Mouse (Mus musculus) splenic B cell, adult 2 months (primary cell): ENCODE results near the gene Mast1.

ENCODE experiments used
- DNase-seq: peaks from one replicate; pipeline ENCODE4 v3.0.0-alpha.2; 2011; ENCODE audit warnings: low read depth, low spot score
- H3K27me3 ChIP-seq: 2 replicates; pipeline ENCODE4 v1.6.1; 2012; ENCODE audit warnings: mild to moderate bottlenecking, low read length, moderate library complexity, mixed read lengths; ENCODE audit not compliant: control insufficient read depth, poor library complexity, insufficient read depth, severe bottlenecking
- H3K36me3 ChIP-seq: 2 replicates; pipeline ENCODE4 v1.6.1; 2012; ENCODE audit warnings: mild to moderate bottlenecking, low read length, moderate library complexity, mixed read lengths; ENCODE audit not compliant: control insufficient read depth, poor library complexity, insufficient read depth, severe bottlenecking

Mast1 gene

GRCm38 (mm10) chr8:84936041-84936961 is 858 bp downstream of the Mast1 start:
- DNase-seq, result no peak
- Histone ChIP-seq H3K36me3 (no peaks in the 10 kb centered on the region), H3K27me3 (peaks cover 1% of the 10 kb centered on the region)

- DNase-seq, result no peak
- no peaks in the 10 kb centered on the region for H3K36me3 ChIP-seq
- peaks cover 1% of the 10 kb centered on the region for H3K27me3 ChIP-seq
These were observed 1.7 kb downstream of the Mast1 start for GRCm38 (mm10) chr8:84935489-84935888.

GRCm38 (mm10) chr8:84934860-84935259 is 2.3 kb downstream of the Mast1 start:
- DNase-seq, result peak; percentile 71
- Histone ChIP-seq H3K27me3 (peaks cover 1% of the 10 kb centered on the region), H3K36me3 (no peaks in the 10 kb centered on the region)

GRCm38 (mm10) chr8:84933767-84934559 is 3.2 kb downstream of the Mast1 start:
- no peak for DNase-seq
- H3K27me3 ChIP-seq, result peaks cover 1% of the 10 kb centered on the region
- H3K36me3 ChIP-seq, result no peaks in the 10 kb centered on the region

GRCm38 (mm10) chr8:84930582-84930981 is 6.6 kb downstream of the Mast1 start:
- Histone ChIP-seq H3K36me3 (no peaks in the 10 kb centered on the region), H3K27me3 (no peaks in the 10 kb centered on the region)
- no peak for DNase-seq

GRCm38 (mm10) chr8:84928456-84929306 is 8.5 kb downstream of the Mast1 start:
- H3K36me3 ChIP-seq, result no peaks in the 10 kb centered on the region
- DNase-seq, result peak; percentile 76
- H3K27me3 ChIP-seq, result no peaks in the 10 kb centered on the region

- H3K36me3 ChIP-seq, result no peaks in the 10 kb centered on the region
- DNase-seq, result no peak
- H3K27me3 ChIP-seq, result no peaks in the 10 kb centered on the region
These were observed 9.6 kb downstream of the Mast1 start for GRCm38 (mm10) chr8:84927513-84927912.

- Histone ChIP-seq H3K36me3 (0 out of 2 replicates have a peak, but pooled peaks cover 3% of the 10 kb centered on the region), H3K27me3 (no peaks in the 10 kb centered on the region)
- no peak for DNase-seq
These were observed 11.6 kb downstream of the Mast1 start for GRCm38 (mm10) chr8:84925557-84925956.

GRCm38 (mm10) chr8:84921596-84921995 is 15.6 kb downstream of the Mast1 start:
- Histone ChIP-seq H3K36me3 (0 out of 2 replicates have a peak, but pooled peaks cover 3% of the 10 kb centered on the region), H3K27me3 (peaks cover 2% of the 10 kb centered on the region)
- no peak for DNase-seq

- no peak for DNase-seq
- peaks cover 2% of the 10 kb centered on the region for H3K27me3 ChIP-seq
These were observed 18.5 kb downstream of the Mast1 start for GRCm38 (mm10) chr8:84918646-84919045.

GRCm38 (mm10) chr8:84917781-84918180 is 19.4 kb downstream of the Mast1 start:
- peaks cover 2% of the 10 kb centered on the region for H3K27me3 ChIP-seq
- DNase-seq, result no peak
- H3K36me3 ChIP-seq, result peaks cover 6% of the 10 kb centered on the region

More at GRCm38 (mm10) chr8:84918646-84919045, 18.5 kb downstream of the Mast1 start:
- peaks cover 6% of the 10 kb centered on the region for H3K36me3 ChIP-seq

GRCm38 (mm10) chr8:84915269-84915668 is 21.9 kb downstream of the Mast1 start:
- Histone ChIP-seq H3K36me3 (peaks cover 3% of the 10 kb centered on the region), H3K27me3 (peaks cover 2% of the 10 kb centered on the region)
- DNase-seq, result no peak

- Histone ChIP-seq H3K27me3 (peaks cover 2% of the 10 kb centered on the region), H3K36me3 (peaks cover 3% of the 10 kb centered on the region)
- peak; percentile 81 for DNase-seq
These were observed 23.2 kb downstream of the Mast1 start for GRCm38 (mm10) chr8:84913960-84914359.

- Histone ChIP-seq H3K27me3 (peaks cover 2% of the 10 kb centered on the region), H3K36me3 (peaks cover 3% of the 10 kb centered on the region)
- DNase-seq, result peak; percentile 81
These were observed 23.7 kb downstream of the Mast1 start for GRCm38 (mm10) chr8:84913502-84913900.
